Mouse (Mus musculus) kidney, postnatal 0 days (tissue): ENCODE measurements at regions not wholly inside any gene's neighbourhood (a gene's known extent, or its start where the extent isn't known, plus 50 kb on each side); places are given as distances from the start of the nearest gene placed in this dataset.
A peak's percentile ranks its signal among the peaks of the same experiment; 100 is the strongest.
"Not testable (repeated sequence)": the region's sequence is repeated elsewhere in the genome, so short reads cannot be mapped to it uniquely, and the experiment has no call there.

ENCODE experiments used
- ATAC-seq: fragments of 200-750 bp; cut with Nextera tagmentation; replicated peaks from 2 replicates; pipeline ENCODE4 v1.8.0; 2017; ENCODE audit warnings: low read depth, moderate number of reproducible peaks, moderate TSS enrichment, moderate library complexity; ENCODE audit not compliant: low FRiP score
- DNase-seq: peaks from one replicate; pipeline ENCODE4 v3.0.0-alpha.2; 2016; ENCODE audit warnings: low spot score
- H3K27ac ChIP-seq: fragments of 300-500 bp; sonication (generic); 2 replicates; pipeline ENCODE4 v1.5.1; 2014; ENCODE audit warnings: mild to moderate bottlenecking
- H3K27me3 ChIP-seq: fragments of 300-500 bp; sonication (generic); 2 replicates; pipeline ENCODE4 v1.6.1; 2014; ENCODE audit warnings: low read length, mixed read lengths; ENCODE audit not compliant: insufficient read depth
- H3K36me3 ChIP-seq: fragments of 300-500 bp; sonication (generic); 2 replicates; pipeline ENCODE4 v1.6.1; 2014; ENCODE audit warnings: low read length, mixed read lengths; ENCODE audit not compliant: insufficient read depth
- H3K4me1 ChIP-seq: fragments of 300-500 bp; sonication (generic); replicated peaks from 2 replicates; pipeline ENCODE4 v1.6.1; 2014; ENCODE audit warnings: antibody characterized with exemption, low read length, mixed read lengths; ENCODE audit not compliant: insufficient read depth
- H3K4me2 ChIP-seq: fragments of 300-500 bp; sonication (generic); 2 replicates; pipeline ENCODE4 v1.6.1; 2014; ENCODE audit warnings: mild to moderate bottlenecking, low read length, moderate library complexity, mixed read lengths
- H3K4me3 ChIP-seq: fragments of 300-500 bp; sonication (generic); replicated peaks from 2 replicates; pipeline ENCODE4 v1.5.1; 2014; ENCODE audit warnings: low read depth, low read length
- H3K9ac ChIP-seq: fragments of 300-500 bp; sonication (generic); 2 replicates; pipeline ENCODE4 v1.6.1; 2014; ENCODE audit warnings: low read depth, low read length
- H3K9me3 ChIP-seq: fragments of 300-500 bp; sonication (generic); replicated peaks from 2 replicates; pipeline ENCODE4 v1.6.1; 2016; ENCODE audit warnings: low read length, inconsistent platforms, mixed read lengths
- CTCF ChIP-seq: IDR thresholded peaks from 2 replicates; pipeline ENCODE4 v1.5.1; 2016; ENCODE audit warnings: antibody characterized with exemption, low read depth, mild to moderate bottlenecking, moderate library complexity
- WGBS: fragments of 180-500 bp; shearing (Covaris S2); extraction: QIAGEN DNeasy Blood & Tissue Kit; methylation state at CpG from one replicate; pipeline ENCODE4 v1.1.7; 2014; 5-methylcytosine and 5-hydroxymethylcytosine counted together

GRCm38 (mm10) chr9:14059228-14059779 lies 215.6 kb upstream of the Sesn3 start:
- Histone ChIP-seq H3K4me2 (no peak overlapping the region), H3K4me3 (no peak overlapping the region), H3K9me3 (no peaks in the 10 kb centered on the region), H3K27me3 (no peaks in the 10 kb centered on the region), H3K36me3 (no peaks in the 10 kb centered on the region), H3K27ac (peak overlapping the region; percentile 65; the same call in 1 of the 2 replicates), H3K9ac (no peak overlapping the region), H3K4me1 (0 out of 2 replicates have a peak, but pooled peaks cover 3% of the 10 kb centered on the region)
- no peak for ATAC-seq
- peak; percentile 43; the same call in 1 of the 2 replicates for TF ChIP-seq CTCF
- peak; percentile 46 for DNase-seq
- 35% methylated on average over 7 of the region's 7 CpGs for WGBS

- Histone ChIP-seq H3K9me3 (no peaks in the 10 kb centered on the region), H3K4me2 (no peak overlapping the region), H3K4me1 (0 out of 2 replicates have a peak, but pooled peaks cover 3% of the 10 kb centered on the region), H3K27ac (no peak overlapping the region), H3K9ac (no peak overlapping the region), H3K27me3 (no peaks in the 10 kb centered on the region), H3K4me3 (no peak overlapping the region), H3K36me3 (no peaks in the 10 kb centered on the region)
- TF ChIP-seq CTCF: no peak
- no peak for DNase-seq
- no peak for ATAC-seq
- 95% methylated on average over 2 of the region's 2 CpGs for WGBS
Observed at GRCm38 (mm10) chr9:14060257-14060656, 214.6 kb upstream of the Sesn3 start.

GRCm38 (mm10) chr9:14061389-14061788 lies 213.5 kb upstream of the Sesn3 start:
- Histone ChIP-seq H3K9me3 (no peaks in the 10 kb centered on the region), H3K4me1 (0 out of 2 replicates have a peak, but pooled peaks cover 3% of the 10 kb centered on the region), H3K27ac (no peak overlapping the region), H3K27me3 (no peaks in the 10 kb centered on the region), H3K36me3 (no peaks in the 10 kb centered on the region), H3K9ac (no peak overlapping the region), H3K4me2 (no peak overlapping the region), H3K4me3 (no peak overlapping the region)
- TF ChIP-seq CTCF: no peak
- ATAC-seq (no peak), DNase-seq (no peak)
- 76% methylated on average over 5 of the region's 5 CpGs for WGBS

GRCm38 (mm10) chr9:14061840-14062239 lies 213.0 kb upstream of the Sesn3 start:
- ATAC-seq: no peak
- Histone ChIP-seq H3K27me3 (no peaks in the 10 kb centered on the region), H3K4me2 (no peak overlapping the region), H3K4me3 (no peak overlapping the region), H3K36me3 (no peaks in the 10 kb centered on the region), H3K4me1 (0 out of 2 replicates have a peak, but pooled peaks cover 3% of the 10 kb centered on the region), H3K27ac (no peak overlapping the region), H3K9me3 (no peaks in the 10 kb centered on the region), H3K9ac (no peak overlapping the region)
- no peak for TF ChIP-seq CTCF
- peak; percentile 23 for DNase-seq
- 65% methylated on average over 9 of the region's 9 CpGs for WGBS

- WGBS: 89% methylated on average over 1 of the region's 1 CpGs
- no peak for TF ChIP-seq CTCF
Observed at GRCm38 (mm10) chr9:14062706-14063105, 212.2 kb upstream of the Sesn3 start.

GRCm38 (mm10) chr9:14066741-14067140 lies 208.1 kb upstream of the Sesn3 start:
- not testable (repeated sequence) for H3K4me1 ChIP-seq, H3K36me3 ChIP-seq, DNase-seq, H3K9ac ChIP-seq, H3K4me3 ChIP-seq, H3K9me3 ChIP-seq, ATAC-seq, H3K27ac ChIP-seq, H3K4me2 ChIP-seq, H3K27me3 ChIP-seq
- WGBS: 97% methylated on average over 7 of the region's 7 CpGs

More at GRCm38 (mm10) chr9:14062706-14063105, 212.2 kb upstream of the Sesn3 start:
- no peak for DNase-seq
- H3K36me3 ChIP-seq: no peaks in the 10 kb centered on the region
- no peak overlapping the region for H3K4me3 ChIP-seq
- no peaks in the 10 kb centered on the region for H3K27me3 ChIP-seq
- no peak overlapping the region for H3K4me2 ChIP-seq
- no peak for ATAC-seq
- 0 out of 2 replicates have a peak, but pooled peaks cover 3% of the 10 kb centered on the region for H3K4me1 ChIP-seq
- no peak overlapping the region for H3K9ac ChIP-seq
- H3K9me3 ChIP-seq: no peaks in the 10 kb centered on the region
- no peak overlapping the region for H3K27ac ChIP-seq

GRCm38 (mm10) chr9:14069076-14069475 lies 205.8 kb upstream of the Sesn3 start:
- H3K9ac ChIP-seq: no peak overlapping the region
- no peak for DNase-seq

More at GRCm38 (mm10) chr9:14069076-14069475, 205.8 kb upstream of the Sesn3 start:
- no peaks in the 10 kb centered on the region for H3K9me3 ChIP-seq
- no peaks in the 10 kb centered on the region for H3K27me3 ChIP-seq
- H3K4me1 ChIP-seq: no peaks in the 10 kb centered on the region
- H3K36me3 ChIP-seq: no peaks in the 10 kb centered on the region
- H3K4me3 ChIP-seq: no peak overlapping the region
- H3K27ac ChIP-seq: no peak overlapping the region
- 89% methylated on average over 6 of the region's 6 CpGs for WGBS
- no peak overlapping the region for H3K4me2 ChIP-seq
- no peak for ATAC-seq
- no peak for TF ChIP-seq CTCF
